Mouse (Mus musculus) neural tube, embryonic 14.5 days (tissue): Measurements from ENCODE around the gene Znhit1. TPM values are rescaled to one million over a fixed set of nuclear protein-coding genes. Genes with fewer than 3 reads are reported as not detected.
"Not testable (repeated sequence)": the region's sequence is repeated elsewhere in the genome, so short reads cannot be mapped to it uniquely, and the experiment has no call there.

Experiments
- ATAC-seq: fragments of 200-750 bp; cut with Nextera tagmentation; 2 replicates; pipeline ENCODE4 v1.8.0; 2017; ENCODE audit warnings: low read depth, mild to moderate bottlenecking, moderate TSS enrichment, moderate library complexity
- H3K27ac ChIP-seq: fragments of 300-500 bp; sonication (generic); 2 replicates; pipeline ENCODE4 v1.5.1; 2014; ENCODE audit warnings: low read depth, mild to moderate bottlenecking, control low read depth, low read length, moderate library complexity, mixed read lengths
- H3K27me3 ChIP-seq: fragments of 300-500 bp; sonication (generic); 2 replicates; pipeline ENCODE4 v1.6.1; 2014; ENCODE audit warnings: low read length; ENCODE audit not compliant: control insufficient read depth, insufficient read depth
- H3K36me3 ChIP-seq: fragments of 300-500 bp; sonication (generic); 2 replicates; pipeline ENCODE4 v1.6.1; 2014; ENCODE audit warnings: low read length, mixed read lengths; ENCODE audit not compliant: control insufficient read depth, insufficient read depth
- H3K4me1 ChIP-seq: fragments of 300-500 bp; sonication (generic); 2 replicates; pipeline ENCODE4 v1.6.1; 2014; ENCODE audit warnings: low read length; ENCODE audit not compliant: control insufficient read depth, insufficient read depth
- H3K4me2 ChIP-seq: fragments of 300-500 bp; sonication (generic); 2 replicates; pipeline ENCODE4 v1.6.1; 2014; ENCODE audit warnings: mild to moderate bottlenecking, low read depth, low read length, control low read depth
- H3K4me3 ChIP-seq: fragments of 300-500 bp; sonication (generic); 2 replicates; pipeline ENCODE4 v1.5.1; 2014; ENCODE audit warnings: low read depth, low read length, control low read depth, mixed read lengths
- H3K9ac ChIP-seq: fragments of 300-500 bp; sonication (generic); replicated peaks from 2 replicates; pipeline ENCODE4 v1.6.1; 2014; ENCODE audit warnings: low read depth, mild to moderate bottlenecking, control low read depth, low read length, mixed read lengths
- H3K9me3 ChIP-seq: fragments of 300-500 bp; sonication (generic); 2 replicates; pipeline ENCODE4 v1.6.1; 2016; ENCODE audit warnings: low read length; ENCODE audit not compliant: control insufficient read depth
- WGBS: fragments of 180-500 bp; shearing (Covaris S2); extraction: QIAGEN DNeasy Blood & Tissue Kit; methylation state at CpG from one replicate; pipeline ENCODE4 v1.1.7; 2014; 5-methylcytosine and 5-hydroxymethylcytosine counted together
- polyA plus RNA-seq: library from polyadenylated mRNA; unstranded; fragments of >200 nt; fragmentation: Nextera tagmentation; extraction: Ambion mirVana; gene quantifications from 2 replicates; pipeline ENCODE4 v1.2.1, GENCODE M21; 2014

Gene Znhit1
- polyA plus RNA-seq, 1 experiment from 2014 or later, result 138 TPM

GRCm38 (mm10) chr5:136952153-136952552, 35.7 kb downstream of the Znhit1 start:
- Histone ChIP-seq H3K4me1 (peaks cover 11% of the 10 kb centered on the region), H3K9ac (no peak overlapping the region), H3K9me3 (no peaks in the 10 kb centered on the region), H3K4me3 (no peak overlapping the region), H3K27ac (no peak overlapping the region), H3K36me3 (no peaks in the 10 kb centered on the region), H3K27me3 (no peaks in the 10 kb centered on the region), H3K4me2 (no peak overlapping the region)
- ATAC-seq, result no peak
- WGBS, result 75% methylated on average over 4 of the region's 4 CpGs

- Histone ChIP-seq H3K4me2 (no peak overlapping the region), H3K9me3 (no peaks in the 10 kb centered on the region), H3K27me3 (no peaks in the 10 kb centered on the region), H3K4me1 (peaks cover 8% of the 10 kb centered on the region), H3K4me3 (no peak overlapping the region), H3K9ac (no peak overlapping the region), H3K36me3 (no peaks in the 10 kb centered on the region), H3K27ac (no peak overlapping the region)
- ATAC-seq, result no peak
- 93% methylated on average over 6 of the region's 6 CpGs for WGBS
Measured at GRCm38 (mm10) chr5:136950521-136950920, 37.3 kb downstream of the Znhit1 start.

DNA sequence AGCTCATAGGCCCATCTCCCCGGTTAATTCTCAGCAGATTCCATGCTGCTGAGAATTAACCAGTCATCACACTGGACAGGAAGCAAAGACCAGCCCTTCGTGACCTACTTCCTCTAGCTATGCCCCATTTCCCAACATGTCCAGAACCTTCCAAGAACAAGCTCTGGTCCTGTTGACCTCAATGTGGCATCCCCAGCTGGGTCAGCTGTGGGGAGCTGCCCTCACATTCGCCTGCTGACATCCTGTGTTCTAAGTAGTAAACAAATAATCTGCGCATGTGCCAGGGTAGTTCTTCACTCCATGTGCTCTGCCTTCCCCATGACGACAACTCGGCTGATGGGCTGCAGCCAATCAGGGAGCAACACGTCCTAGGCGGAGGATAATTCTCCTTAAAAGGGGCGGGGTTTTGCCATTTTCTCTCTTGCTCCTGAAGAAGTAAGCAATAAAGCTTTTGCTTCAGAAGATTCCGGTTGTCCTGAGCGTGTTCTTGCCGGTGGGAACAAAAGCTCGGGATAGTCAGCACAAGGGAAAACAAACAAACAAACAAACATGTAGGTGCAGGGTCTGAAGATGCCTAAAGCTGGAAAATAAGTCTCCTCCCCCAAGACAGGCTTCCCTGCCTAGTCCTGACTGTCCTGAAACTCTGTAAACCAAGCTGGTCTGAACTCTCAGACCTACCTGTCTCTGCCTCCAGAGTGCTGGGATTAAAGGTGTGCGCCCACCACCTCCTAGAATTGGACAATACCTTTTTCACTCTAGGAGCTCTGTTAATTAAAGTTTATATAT, 38.1 kb downstream of the Znhit1 start:
- not testable (repeated sequence) for H3K27me3 ChIP-seq, ATAC-seq, H3K9me3 ChIP-seq, H3K36me3 ChIP-seq, H3K4me3 ChIP-seq, H3K4me2 ChIP-seq, H3K4me1 ChIP-seq, H3K9ac ChIP-seq, H3K27ac ChIP-seq
- WGBS, result 87% methylated on average over 14 of the region's 14 CpGs

DNA sequence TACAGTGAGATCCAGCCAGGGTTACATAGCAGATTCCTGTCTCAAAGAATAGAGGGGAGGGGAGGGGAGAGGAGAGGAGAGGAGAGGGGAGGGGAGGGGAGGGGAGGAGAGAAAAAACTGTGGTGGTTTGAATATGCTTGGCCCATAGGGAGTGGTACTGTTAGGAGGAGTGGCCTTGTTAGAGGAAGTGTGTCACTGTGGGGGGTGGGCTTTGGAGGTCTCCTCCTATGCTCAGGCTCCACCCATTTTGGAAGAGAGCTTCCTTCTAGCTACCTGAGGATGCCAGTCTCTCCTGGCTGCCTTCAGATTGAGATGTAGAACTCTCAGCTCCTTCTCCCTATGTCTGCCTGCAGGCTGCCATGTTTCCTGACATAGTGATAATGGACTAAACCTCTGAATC, 39.9 kb downstream of the Znhit1 start:
- H3K27me3 ChIP-seq, result no peaks in the 10 kb centered on the region
- no peak overlapping the region for H3K9ac ChIP-seq
- no peak overlapping the region for H3K4me2 ChIP-seq
- H3K4me1 ChIP-seq, result no peaks in the 10 kb centered on the region
- no peaks in the 10 kb centered on the region for H3K36me3 ChIP-seq
- no peak overlapping the region for H3K4me3 ChIP-seq
- H3K9me3 ChIP-seq, result no peaks in the 10 kb centered on the region
- ATAC-seq, result no peak
- H3K27ac ChIP-seq, result no peak overlapping the region

- ATAC-seq, result no peak
- Histone ChIP-seq H3K9me3 (no peaks in the 10 kb centered on the region), H3K4me3 (no peak overlapping the region), H3K4me2 (no peak overlapping the region), H3K9ac (no peak overlapping the region), H3K36me3 (no peaks in the 10 kb centered on the region), H3K27ac (no peak overlapping the region), H3K27me3 (no peaks in the 10 kb centered on the region), H3K4me1 (no peaks in the 10 kb centered on the region)
- WGBS, result 81% methylated on average over 12 of the region's 12 CpGs
Measured at GRCm38 (mm10) chr5:136945084-136945483, 42.7 kb downstream of the Znhit1 start.

- no peaks in the 10 kb centered on the region for H3K27me3 ChIP-seq
- 89% methylated on average over 2 of the region's 2 CpGs for WGBS
- no peak overlapping the region for H3K9ac ChIP-seq
- no peak overlapping the region for H3K4me2 ChIP-seq
- no peak overlapping the region for H3K27ac ChIP-seq
- no peak for ATAC-seq
- no peaks in the 10 kb centered on the region for H3K9me3 ChIP-seq
- no peaks in the 10 kb centered on the region for H3K36me3 ChIP-seq
- no peaks in the 10 kb centered on the region for H3K4me1 ChIP-seq
- no peak overlapping the region for H3K4me3 ChIP-seq
Measured at GRCm38 (mm10) chr5:136943382-136943781, 44.4 kb downstream of the Znhit1 start.

- no peak overlapping the region for H3K27ac ChIP-seq
- ATAC-seq, result no peak
- WGBS, result 83% methylated on average over 3 of the region's 3 CpGs
- no peaks in the 10 kb centered on the region for H3K9me3 ChIP-seq
- no peaks in the 10 kb centered on the region for H3K4me1 ChIP-seq
- no peaks in the 10 kb centered on the region for H3K27me3 ChIP-seq
- no peak overlapping the region for H3K4me3 ChIP-seq
- no peaks in the 10 kb centered on the region for H3K36me3 ChIP-seq
- H3K9ac ChIP-seq, result no peak overlapping the region
- H3K4me2 ChIP-seq, result no peak overlapping the region
Measured at GRCm38 (mm10) chr5:136942781-136943180, 45.0 kb downstream of the Znhit1 start.

DNA sequence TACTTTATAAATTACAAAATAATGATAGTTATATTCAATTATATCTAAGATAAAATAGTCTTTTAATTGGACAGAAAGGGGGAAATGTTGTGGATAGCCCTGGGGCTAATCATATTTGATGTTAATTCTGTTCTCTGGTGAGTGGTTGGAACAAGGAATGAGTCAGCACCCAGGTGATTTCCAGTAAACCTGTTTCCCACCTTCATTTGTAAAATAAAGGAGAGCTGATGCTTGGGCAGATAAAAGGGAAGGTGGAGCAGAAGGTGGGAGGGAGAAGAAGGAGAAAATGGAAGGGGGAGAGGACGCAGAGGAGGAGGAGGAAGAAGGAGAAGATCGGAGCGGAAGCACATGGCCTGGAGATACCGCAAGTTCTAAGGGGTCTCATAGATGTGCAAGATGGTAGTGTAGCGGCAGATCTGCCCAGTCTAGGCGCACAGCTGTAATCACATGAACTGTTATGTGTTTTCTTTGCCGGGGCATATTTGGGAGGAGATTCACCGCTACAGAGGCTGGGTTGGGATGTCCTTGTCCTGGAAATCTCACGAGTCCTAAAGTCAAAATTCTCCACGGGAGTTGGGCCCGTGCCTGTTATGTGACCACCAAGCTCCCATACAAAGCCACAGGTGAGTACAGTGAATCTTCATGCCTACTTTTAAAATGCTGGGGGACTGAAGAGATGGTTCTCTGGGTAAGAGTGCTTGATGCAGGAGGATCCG, 46.8 kb downstream of the Znhit1 start:
- Histone ChIP-seq H3K27ac (no peak overlapping the region), H3K4me2 (no peak overlapping the region), H3K36me3 (no peaks in the 10 kb centered on the region), H3K9me3 (no peaks in the 10 kb centered on the region), H3K4me1 (no peaks in the 10 kb centered on the region), H3K9ac (no peak overlapping the region), H3K4me3 (no peak overlapping the region), H3K27me3 (no peaks in the 10 kb centered on the region)
- WGBS, result 91% methylated on average over 12 of the region's 12 CpGs
- ATAC-seq, result no peak

- 92% methylated on average over 6 of the region's 6 CpGs for WGBS
- H3K4me3 ChIP-seq, H3K4me2 ChIP-seq, H3K4me1 ChIP-seq, H3K9me3 ChIP-seq, H3K27ac ChIP-seq, ATAC-seq, H3K36me3 ChIP-seq, H3K27me3 ChIP-seq, H3K9ac ChIP-seq: not testable (repeated sequence)
Measured at GRCm38 (mm10) chr5:136940029-136940428, 47.8 kb downstream of the Znhit1 start.
